ENCODE assay signal across 8 mouse cellular contexts in the genomic region with DNA sequence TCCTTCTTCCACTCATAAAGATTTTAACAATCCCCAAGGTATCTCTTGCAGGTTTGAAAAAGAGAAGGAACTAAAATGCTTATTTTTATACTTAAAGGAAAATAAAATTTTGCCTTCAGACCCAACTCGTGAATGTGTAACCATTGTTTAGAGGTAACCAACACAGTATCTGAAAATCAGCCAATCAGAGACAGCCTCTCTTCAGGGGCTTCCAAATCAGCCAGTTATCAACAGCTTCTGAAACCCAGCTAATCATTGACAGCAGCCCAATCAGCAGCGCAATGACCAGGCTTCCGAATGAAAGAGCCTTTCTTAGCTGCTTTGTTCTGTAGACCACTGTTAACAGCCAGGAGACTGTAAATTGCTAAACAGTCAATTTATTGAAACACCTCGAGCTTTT.
DNase-seq lines count a peak whose midpoint lies in the region; ATAC-seq lines count a peak whose summit lies in the region.

No protein-coding gene starts in this region.

- intact Hi-C loops in heart, postnatal 25 days (cut with DNase I), result no loop called here

- WGBS in embryonic facial prominence, embryonic 13.5 days, result 3% methylated on average over 4 of the region's 4 CpGs
- WGBS in liver, embryonic 15.5 days (ENCODE audit: insufficient replicate concordance), result 13% methylated on average over 4 of the region's 4 CpGs
- 5% methylated on average over 4 of the region's 4 CpGs for WGBS in neural tube, embryonic 15.5 days

- H3K9me3 ChIP-seq in embryonic facial prominence, embryonic 13.5 days, result no peaks in the 10 kb centered on the region
- H3K9me3 ChIP-seq in liver, embryonic 15.5 days (replicated peaks), result no peaks in the 10 kb centered on the region
- H3K9me3 ChIP-seq in neural tube, embryonic 15.5 days (replicated peaks), result no peaks in the 10 kb centered on the region

- peak overlapping the region; percentile 89 for H3K4me3 ChIP-seq in embryonic facial prominence, embryonic 13.5 days
- H3K4me3 ChIP-seq in liver, embryonic 15.5 days (replicated peaks), result no peak overlapping the region; the same call in 1 of the 2 replicates
- peak overlapping the region; percentile 99 for H3K4me3 ChIP-seq in neural tube, embryonic 15.5 days (replicated peaks)

- peak; percentile 59 for DNase-seq in adrenal gland, postnatal 14 days
- no peak for DNase-seq in adrenal gland, adult 8-10 months
- DNase-seq in heart, postnatal 25 days (ENCODE audit: low spot score), result peak; percentile 17
- peak; percentile 80 to 96 for DNase-seq in layer of hippocampus, adult 18-20 months (ENCODE audit: low spot score in 2 of 2)
- DNase-seq in urinary bladder, postnatal 25 days (ENCODE audit: low spot score), result no peak

- 0 out of 2 replicates have a peak, but pooled peaks cover 3% of the 10 kb centered on the region for H3K36me3 ChIP-seq in embryonic facial prominence, embryonic 13.5 days
- H3K36me3 ChIP-seq in liver, embryonic 15.5 days (replicated peaks), result peaks cover 13% of the 10 kb centered on the region; the same call in 1 of the 2 replicates
- H3K36me3 ChIP-seq in neural tube, embryonic 15.5 days, result peaks cover 3% of the 10 kb centered on the region; the same call in 1 of the 2 replicates

- no peak for ATAC-seq in embryonic facial prominence, embryonic 13.5 days (ENCODE audit: insufficient number of reproducible peaks, insufficient read depth, low FRiP score, low TSS enrichment, low read depth)
- no peak for ATAC-seq in liver, embryonic 15.5 days (ENCODE audit: insufficient read depth)
- peak; percentile 87 for ATAC-seq in neural tube, embryonic 15.5 days (ENCODE audit: low FRiP score)

- H3K4me1 ChIP-seq in embryonic facial prominence, embryonic 13.5 days, result peaks cover 25% of the 10 kb centered on the region
- H3K4me1 ChIP-seq in liver, embryonic 15.5 days (replicated peaks), result peaks cover 30% of the 10 kb centered on the region
- H3K4me1 ChIP-seq in neural tube, embryonic 15.5 days, result peaks cover 34% of the 10 kb centered on the region

- peak overlapping the region; percentile 99 for H3K27ac ChIP-seq in embryonic facial prominence, embryonic 13.5 days
- no peak overlapping the region for H3K27ac ChIP-seq in liver, embryonic 15.5 days (replicated peaks)
- H3K27ac ChIP-seq in neural tube, embryonic 15.5 days (replicated peaks), result peak overlapping the region; percentile 99

- H3K27me3 ChIP-seq in embryonic facial prominence, embryonic 13.5 days, result no peaks in the 10 kb centered on the region
- peaks cover 21% of the 10 kb centered on the region for H3K27me3 ChIP-seq in liver, embryonic 15.5 days
- no peaks in the 10 kb centered on the region for H3K27me3 ChIP-seq in neural tube, embryonic 15.5 days (replicated peaks)

- H3K4me2 ChIP-seq in embryonic facial prominence, embryonic 13.5 days, result peak overlapping the region; percentile 84
- H3K4me2 ChIP-seq in liver, embryonic 15.5 days, result peak overlapping the region; percentile 87
- peak overlapping the region; percentile 64 for H3K4me2 ChIP-seq in neural tube, embryonic 15.5 days

- H3K9ac ChIP-seq in embryonic facial prominence, embryonic 13.5 days, result no peak overlapping the region
- no peak overlapping the region for H3K9ac ChIP-seq in liver, embryonic 15.5 days
- H3K9ac ChIP-seq in neural tube, embryonic 15.5 days (replicated peaks), result peak overlapping the region; percentile 100

Comparison
In these comparisons a context has a peak if more than half of its experiments do, and no peak if none do; other contexts are left out.
1. DNase-seq: peak in adrenal gland, postnatal 14 days (single experiment), heart, postnatal 25 days (single experiment) and layer of hippocampus, adult 18-20 months (2 of 2); none in adrenal gland, adult 8-10 months (single experiment) and urinary bladder, postnatal 25 days (single experiment).
2. Peak in every context shown above with its lines, with median percentiles within 50 percentile points of each other: H3K4me2 ChIP-seq.